Mouse (Mus musculus): ENCODE measurements at regions not wholly inside any gene's neighbourhood (a gene's known extent, or its start where the extent isn't known, plus 50 kb on each side); places are given as distances from the start of the nearest gene placed in this dataset.

DNA sequence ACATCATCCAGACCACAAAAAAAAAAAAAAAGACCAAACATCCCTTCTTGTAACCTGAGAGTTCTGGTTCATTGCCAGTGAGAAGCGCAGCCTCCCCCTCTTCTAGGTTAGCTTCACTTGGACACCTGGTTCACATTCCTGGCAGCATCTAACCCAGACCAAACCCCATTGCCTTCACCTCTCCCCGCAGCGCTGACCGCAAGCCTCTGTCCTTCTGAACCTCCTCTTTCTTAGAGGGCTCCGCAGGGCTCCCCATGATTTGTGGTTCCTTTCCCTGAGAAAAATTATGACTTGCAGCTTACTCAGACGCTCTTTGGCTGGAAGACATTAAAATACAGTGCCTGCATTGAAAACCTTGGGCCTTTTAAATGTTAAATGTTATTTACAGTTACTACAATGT, 115.8 kb downstream of the Snx18 start:
- Histone ChIP-seq H3K27me3 (replicated peaks) (no peaks in the 10 kb centered on the region), H3K79me2 (replicated peaks; ENCODE audit: control insufficient read depth, extremely low read depth, insufficient read depth, poor library complexity, severe bottlenecking) (no peaks in the 10 kb centered on the region), H3K27ac (ENCODE audit: insufficient read depth, low read depth) (no peak overlapping the region), H3K9me3 (replicated peaks; ENCODE audit: low read length) (no peaks in the 10 kb centered on the region), H3K4me3 (replicated peaks in 1 of 3; ENCODE audit: low read depth in 2 of 3, low read length in 2 of 3, poor library complexity in 1 of 3) (no peak overlapping the region), H3K36me3 (replicated peaks in 1 of 2; ENCODE audit: control insufficient read depth in 1 of 2, insufficient read depth in 1 of 2, low read length in 1 of 2) (no peaks in the 10 kb centered on the region), H3K4me1 (ENCODE audit: control insufficient read depth in 1 of 2, insufficient read depth in 2 of 2) (peaks cover 0 to 3% of the 10 kb centered on the region in 2 experiments; a peak in 1 of 4 replicates), H3K9ac (ENCODE audit: insufficient read depth, low read depth) (no peak overlapping the region), H3K4me2 (ENCODE audit: insufficient read depth, low read depth, poor library complexity, severe bottlenecking) (no peak overlapping the region)
- dilution Hi-C loops (cut with MboI; ENCODE audit: extremely low pct_ligation_motif_present, extremely low pct_unique_long_range_greater_than_20kb, low sequenced_read_pairs): no loop called here
- no peak for DNase-seq (ENCODE audit: extremely low read depth)
- TF ChIP-seq BHLHE40 (IDR thresholded peaks at IDR 0.05; ENCODE audit: low read depth, low read length) (no peak), ZMIZ1 (IDR thresholded peaks at IDR 0.05; ENCODE audit: low read depth, low read length) (no peak), CHD1 (IDR thresholded peaks at IDR 0.05; ENCODE audit: low read depth, low read length) (no peak), MAFK (IDR thresholded peaks at IDR 0.05; ENCODE audit: insufficient replicate concordance, low read length) (no peak), IRF4 (IDR thresholded peaks at IDR 0.05; ENCODE audit: low read depth, low read length) (no peak), NRF1 (IDR thresholded peaks at IDR 0.05; ENCODE audit: low read depth, low read length) (no peak)
- in situ Hi-C loops (cut with MboI; ENCODE audit: low pct_ligation_motif_present, low pct_unique_long_range_greater_than_20kb, low sequenced_read_pairs): no loop called here

DNA sequence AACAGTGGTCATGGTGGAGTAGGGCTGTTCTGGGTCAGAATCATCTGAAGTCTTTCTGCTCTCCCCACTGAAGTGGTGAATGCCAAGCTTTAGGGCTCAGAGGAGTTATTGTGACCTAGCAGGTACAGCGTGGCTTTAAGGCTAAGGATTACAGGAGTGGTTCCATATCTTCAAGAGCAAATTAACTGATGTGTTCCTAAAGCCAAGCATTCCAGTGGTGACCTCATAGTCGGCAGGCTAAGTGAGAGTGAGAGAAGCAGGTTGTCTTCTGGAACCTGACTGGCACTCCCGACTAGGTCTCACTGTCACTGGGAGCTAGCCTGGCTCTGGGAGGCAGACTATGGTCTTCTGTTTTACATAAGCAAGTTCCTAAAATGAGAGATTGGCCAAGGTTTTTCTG, 116.3 kb downstream of the Snx18 start:
- H3K36me3 ChIP-seq (replicated peaks in 1 of 2; ENCODE audit: control insufficient read depth in 1 of 2, insufficient read depth in 1 of 2, low read length in 1 of 2): no peaks in the 10 kb centered on the region
- H3K4me3 ChIP-seq (replicated peaks in 1 of 3; ENCODE audit: low read depth in 2 of 3, low read length in 2 of 3, poor library complexity in 1 of 3): no peak overlapping the region
- H3K27me3 ChIP-seq (replicated peaks): no peaks in the 10 kb centered on the region
- DNase-seq (ENCODE audit: extremely low read depth): no peak
- H3K9me3 ChIP-seq (replicated peaks; ENCODE audit: low read length): no peaks in the 10 kb centered on the region
- no peak overlapping the region for H3K27ac ChIP-seq (ENCODE audit: insufficient read depth, low read depth)
- TF ChIP-seq ZMIZ1 (IDR thresholded peaks at IDR 0.05; ENCODE audit: low read depth, low read length) (no peak), USF2 (conservative IDR thresholded peaks at IDR 0.05; ENCODE audit: low read depth, low read length) (no peak), CHD1 (IDR thresholded peaks at IDR 0.05; ENCODE audit: low read depth, low read length) (no peak), MEF2A (IDR thresholded peaks at IDR 0.05; ENCODE audit: borderline replicate concordance, low read depth, low read length) (no peak), TBP (conservative IDR thresholded peaks at IDR 0.05; ENCODE audit: low read depth, low read length) (no peak), MXI1 (IDR thresholded peaks at IDR 0.05; ENCODE audit: low read depth, low read length) (no peak), GABPA (IDR thresholded peaks at IDR 0.05; ENCODE audit: insufficient replicate concordance, low read depth, low read length) (no peak)
- in situ Hi-C loops (cut with MboI; ENCODE audit: low pct_ligation_motif_present, low pct_unique_long_range_greater_than_20kb, low sequenced_read_pairs) (no loop called here), dilution Hi-C loops (cut with MboI; ENCODE audit: extremely low pct_ligation_motif_present, extremely low pct_unique_long_range_greater_than_20kb, low sequenced_read_pairs) (no loop called here)
- no peak overlapping the region for H3K4me2 ChIP-seq (ENCODE audit: insufficient read depth, low read depth, poor library complexity, severe bottlenecking)
- H3K79me2 ChIP-seq (replicated peaks; ENCODE audit: control insufficient read depth, extremely low read depth, insufficient read depth, poor library complexity, severe bottlenecking): no peaks in the 10 kb centered on the region
- H3K4me1 ChIP-seq (ENCODE audit: control insufficient read depth in 1 of 2, insufficient read depth in 2 of 2): peaks cover 0 to 6% of the 10 kb centered on the region in 2 experiments; a peak in 1 of 4 replicates
- H3K9ac ChIP-seq (ENCODE audit: insufficient read depth, low read depth): no peak overlapping the region

DNA sequence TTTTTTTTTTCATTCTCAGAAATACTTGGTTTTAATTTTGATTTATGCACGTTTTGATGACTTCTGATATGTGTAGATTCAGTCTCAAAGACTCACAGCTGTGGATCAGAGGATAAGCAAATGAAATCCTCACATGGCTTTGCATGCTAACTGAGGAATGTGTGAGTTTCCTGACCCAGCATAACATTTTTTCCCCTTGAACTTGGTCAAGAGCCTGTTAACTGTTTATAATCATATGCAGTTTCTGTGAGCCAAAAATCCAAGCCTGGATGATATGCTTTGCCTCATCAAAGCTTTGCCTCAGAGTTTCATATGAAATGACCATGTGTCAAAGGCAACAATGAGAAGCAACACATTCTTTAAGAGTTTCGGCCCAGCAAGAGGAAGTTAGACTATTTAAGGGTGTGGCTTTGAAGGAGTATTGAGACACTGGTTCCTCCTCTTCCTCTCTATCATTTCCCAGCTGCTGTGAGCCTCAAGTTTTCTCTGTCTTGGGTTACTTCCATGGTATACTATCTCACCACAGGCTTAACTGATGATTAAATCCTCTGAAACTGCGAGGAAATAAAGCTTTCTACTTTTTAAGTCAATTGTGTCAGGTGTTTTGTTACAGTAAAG, 117.9 kb downstream of the Snx18 start:
- no peak overlapping the region for H3K4me2 ChIP-seq (ENCODE audit: insufficient read depth, low read depth, poor library complexity, severe bottlenecking)
- H3K27me3 ChIP-seq (replicated peaks): no peaks in the 10 kb centered on the region
- TF ChIP-seq MEF2A (IDR thresholded peaks at IDR 0.05; ENCODE audit: borderline replicate concordance, low read depth, low read length) (no peak), E2F4 (IDR thresholded peaks at IDR 0.05; ENCODE audit: insufficient replicate concordance, low read depth, low read length) (no peak), USF1 (IDR thresholded peaks at IDR 0.05; ENCODE audit: low read depth, low read length) (no peak), POLR2AphosphoS2 (IDR thresholded peaks at IDR 0.05; ENCODE audit: low read depth, low read length) (no peak), KAT2A (IDR thresholded peaks at IDR 0.05; ENCODE audit: insufficient replicate concordance, low read length) (no peak), JUND (conservative IDR thresholded peaks at IDR 0.05; ENCODE audit: low read depth, low read length) (no peak), BHLHE40 (IDR thresholded peaks at IDR 0.05; ENCODE audit: low read depth, low read length) (no peak), UBTF (IDR thresholded peaks at IDR 0.05; ENCODE audit: low read depth, low read length) (no peak)
- H3K79me2 ChIP-seq (replicated peaks; ENCODE audit: control insufficient read depth, extremely low read depth, insufficient read depth, poor library complexity, severe bottlenecking): no peaks in the 10 kb centered on the region
- no peak overlapping the region for H3K9ac ChIP-seq (ENCODE audit: insufficient read depth, low read depth)
- no peaks in the 10 kb centered on the region for H3K36me3 ChIP-seq (replicated peaks in 1 of 2; ENCODE audit: control insufficient read depth in 1 of 2, insufficient read depth in 1 of 2, low read length in 1 of 2)
- no peaks in the 10 kb centered on the region for H3K9me3 ChIP-seq (replicated peaks; ENCODE audit: low read length)
- dilution Hi-C loops (cut with MboI; ENCODE audit: extremely low pct_ligation_motif_present, extremely low pct_unique_long_range_greater_than_20kb, low sequenced_read_pairs): no loop called here
- in situ Hi-C loops (cut with MboI; ENCODE audit: low pct_ligation_motif_present, low pct_unique_long_range_greater_than_20kb, low sequenced_read_pairs): no loop called here
- no peak for DNase-seq (ENCODE audit: extremely low read depth)
- H3K4me1 ChIP-seq (ENCODE audit: control insufficient read depth in 1 of 2, insufficient read depth in 2 of 2): peaks cover 0 to 6% of the 10 kb centered on the region in 2 experiments; a peak in 1 of 4 replicates
- H3K4me3 ChIP-seq (replicated peaks in 1 of 3; ENCODE audit: low read depth in 2 of 3, low read length in 2 of 3, poor library complexity in 1 of 3): no peak overlapping the region
- no peak overlapping the region for H3K27ac ChIP-seq (ENCODE audit: insufficient read depth, low read depth)
